Mouse (Mus musculus) cerebellum, adult 18-20 months (tissue): ENCODE measurements at regions not wholly inside any gene's neighbourhood (a gene's known extent, or its start where the extent isn't known, plus 50 kb on each side); places are given as distances from the start of the nearest gene placed in this dataset.

ENCODE experiments used
- DNase-seq, 2 experiments: peaks; one replicate each; pipeline ENCODE4 v3.0.0; 2021

GRCm38 (mm10) chr12:26244701-26245100 is 170.4 kb downstream of the Rnf144a start:
- DNase-seq: no peak

GRCm38 (mm10) chr12:26227557-26228020 is 187.5 kb downstream of the Rnf144a start:
- DNase-seq: no peak

DNA sequence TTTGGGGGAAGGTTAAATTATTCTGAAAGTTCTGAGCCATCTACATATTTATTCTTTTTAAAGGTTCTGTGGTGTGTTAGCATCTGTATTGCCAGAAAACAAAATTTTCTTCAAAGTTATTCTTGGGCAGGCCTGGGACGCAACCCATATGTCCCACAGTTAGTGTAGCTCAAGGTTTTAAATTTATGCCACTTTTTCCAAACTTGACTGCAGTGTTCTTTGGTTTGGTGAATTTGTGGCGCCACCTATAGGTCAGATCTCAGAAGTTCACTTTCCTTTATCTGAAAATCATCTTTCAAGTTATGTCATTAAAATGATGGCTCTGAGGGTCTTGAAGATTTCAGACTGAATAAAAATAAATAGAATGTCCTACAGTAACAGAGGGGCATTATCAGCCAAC is 188.7 kb downstream of the Rnf144a start:
- peak; percentile 41 to 72 for DNase-seq

- DNase-seq: no peak
Measured at GRCm38 (mm10) chr12:26212447-26212846, 202.6 kb downstream of the Rnf144a start.

GRCm38 (mm10) chr12:26211423-26211822 is 203.6 kb downstream of the Rnf144a start:
- DNase-seq: no peak

GRCm38 (mm10) chr12:26206751-26207150 is 208.3 kb downstream of the Rnf144a start:
- peak; percentile 19 to 32 for DNase-seq

GRCm38 (mm10) chr12:26206036-26206435 is 209.0 kb downstream of the Rnf144a start:
- peak; percentile 89 to 95 for DNase-seq

DNA sequence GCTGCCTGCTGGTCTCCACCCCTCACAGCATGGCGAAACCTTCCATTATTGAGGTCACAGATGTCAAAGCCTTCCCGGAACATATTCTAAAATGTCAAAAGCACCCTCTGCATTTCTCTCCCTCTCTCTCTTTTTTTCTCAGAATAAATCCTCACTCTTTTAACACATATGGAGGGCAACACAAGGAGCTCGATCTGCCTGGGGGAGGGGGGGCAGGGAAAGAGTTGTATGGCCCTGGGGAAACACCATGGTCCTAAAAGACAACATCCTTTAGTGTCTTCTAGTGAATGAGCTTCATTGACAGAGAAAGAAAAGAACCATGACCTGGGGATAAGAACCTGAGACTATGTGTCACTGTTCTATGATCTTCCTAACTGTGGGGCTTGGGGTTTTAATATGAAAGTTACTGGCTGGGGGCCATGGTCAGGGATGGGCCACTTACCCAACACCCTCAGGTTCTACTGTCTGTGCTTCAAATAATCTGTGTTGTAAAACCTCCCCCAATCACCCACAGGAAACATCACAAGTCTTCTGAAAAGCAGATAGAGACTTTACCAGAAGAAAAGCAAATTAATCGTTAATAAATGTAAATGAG is 223.0 kb downstream of the Rnf144a start:
- no peak for DNase-seq

- DNase-seq: peak; percentile 81 to 87
Measured at GRCm38 (mm10) chr12:26191268-26191981, 223.6 kb downstream of the Rnf144a start.

DNA sequence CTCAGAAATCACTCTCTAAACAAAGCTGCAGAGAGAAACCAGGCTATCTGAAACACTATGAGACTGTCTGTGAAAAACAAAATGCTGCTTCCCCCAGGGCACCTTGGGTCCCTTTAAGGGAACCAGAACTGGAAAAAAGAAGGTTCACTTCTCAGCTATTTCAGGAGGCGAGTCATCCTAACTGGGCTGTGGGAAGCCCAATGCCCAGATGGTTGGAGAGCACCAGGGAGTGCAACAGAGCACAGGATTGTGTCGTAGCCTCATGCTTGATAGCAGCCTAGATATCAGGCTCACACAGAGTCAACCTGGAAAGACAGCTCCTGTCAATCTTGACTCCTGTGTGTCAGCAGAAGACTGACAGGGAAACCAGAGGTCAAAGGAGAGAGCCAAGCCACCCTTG is 226.1 kb downstream of the Rnf144a start:
- peak; percentile 48 to 62 for DNase-seq

- DNase-seq: no peak
Measured at GRCm38 (mm10) chr12:26187091-26187862, 227.8 kb downstream of the Rnf144a start.

DNA sequence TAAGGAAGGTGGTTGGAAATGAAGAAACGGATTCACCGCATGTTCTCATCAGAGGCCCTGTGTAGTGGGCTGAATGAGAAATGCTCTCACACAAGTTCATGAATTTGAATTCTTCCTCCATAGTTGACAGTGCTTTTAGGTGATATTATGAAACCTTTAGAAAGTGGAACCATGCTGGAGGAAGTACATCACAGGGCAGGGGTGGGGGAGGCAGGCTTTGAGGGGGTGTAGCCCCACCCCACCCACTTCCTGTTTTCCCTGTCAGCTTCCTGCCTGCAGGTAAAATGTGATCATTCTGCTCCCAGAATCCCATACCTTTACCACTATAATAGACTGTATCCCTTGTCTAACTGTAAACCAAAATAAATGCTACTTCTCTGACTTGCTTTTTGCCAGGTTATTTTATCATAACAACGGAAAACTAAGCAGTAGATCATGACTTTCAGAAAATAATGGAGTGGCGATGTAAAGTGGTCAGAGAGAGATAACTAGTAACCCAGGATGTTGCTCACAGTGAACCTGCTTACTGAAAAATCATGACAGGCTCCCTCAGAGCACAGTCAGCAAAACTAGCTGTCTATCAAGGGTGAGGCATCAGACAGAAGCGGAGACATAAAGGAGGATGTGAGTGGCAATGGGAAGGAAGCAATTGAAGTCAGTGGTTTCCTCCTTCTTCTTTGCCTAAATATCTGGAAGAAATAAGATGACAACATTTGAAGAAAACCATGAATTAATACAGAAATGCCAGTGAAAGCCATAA is 230.2 kb downstream of the Rnf144a start:
- no peak for DNase-seq

DNA sequence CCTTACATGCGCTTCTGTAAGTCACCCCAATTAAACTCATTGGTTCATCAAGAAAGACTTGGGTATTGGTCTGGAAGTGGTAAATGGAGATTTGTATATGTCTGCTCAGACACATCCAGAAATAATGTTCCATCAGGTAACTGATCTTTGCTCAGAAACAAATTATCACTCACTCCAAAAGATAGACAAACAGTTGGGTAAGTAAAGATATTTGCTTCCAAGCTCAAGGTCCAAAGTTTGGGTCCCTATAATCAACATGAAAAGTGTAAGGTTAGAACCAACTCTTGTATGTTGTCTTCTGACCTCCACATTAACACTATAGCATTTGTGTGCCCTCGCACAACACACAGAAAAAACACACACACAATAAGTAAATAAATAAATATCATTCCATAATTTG is 232.0 kb downstream of the Rnf144a start:
- DNase-seq: no peak

- DNase-seq: no peak
Measured at GRCm38 (mm10) chr12:26180846-26181245, 234.2 kb downstream of the Rnf144a start.

GRCm38 (mm10) chr12:26176231-26176662 is 238.8 kb downstream of the Rnf144a start:
- DNase-seq: peak; percentile 70 to 72

GRCm38 (mm10) chr12:26163416-26163815 is 251.6 kb downstream of the Rnf144a start:
- peak in 1 of 2 experiments; percentile 17 for DNase-seq

- no peak for DNase-seq
Measured at GRCm38 (mm10) chr12:26160861-26161615, 254.0 kb downstream of the Rnf144a start.

DNA sequence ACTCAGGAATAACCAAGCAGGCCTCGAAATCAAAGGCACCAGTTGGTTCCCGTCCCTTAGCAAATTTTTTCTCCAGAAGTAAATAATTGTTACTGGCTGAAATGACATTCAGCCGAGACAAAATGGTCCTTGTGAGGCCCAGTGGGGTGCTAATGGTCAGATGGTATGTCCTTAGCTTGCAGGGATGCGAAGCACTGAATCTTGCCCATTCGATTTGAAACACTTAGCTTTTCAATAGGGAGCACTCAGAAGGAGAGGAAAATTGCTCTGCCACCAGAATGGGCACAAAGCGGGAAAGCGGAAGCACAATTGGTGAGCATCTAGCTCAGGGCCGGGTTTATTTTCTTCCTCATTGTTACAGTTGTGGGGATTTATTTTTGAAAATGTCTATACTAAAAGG is 262.1 kb downstream of the Rnf144a start:
- DNase-seq: no peak

- DNase-seq: no peak
Measured at GRCm38 (mm10) chr12:26146336-26146735, 268.7 kb downstream of the Rnf144a start.

GRCm38 (mm10) chr12:26145085-26145714 is 269.9 kb downstream of the Rnf144a start:
- peak; percentile 27 to 29 for DNase-seq

- DNase-seq: no peak
Measured at GRCm38 (mm10) chr12:26144616-26145015, 270.4 kb downstream of the Rnf144a start.

DNA sequence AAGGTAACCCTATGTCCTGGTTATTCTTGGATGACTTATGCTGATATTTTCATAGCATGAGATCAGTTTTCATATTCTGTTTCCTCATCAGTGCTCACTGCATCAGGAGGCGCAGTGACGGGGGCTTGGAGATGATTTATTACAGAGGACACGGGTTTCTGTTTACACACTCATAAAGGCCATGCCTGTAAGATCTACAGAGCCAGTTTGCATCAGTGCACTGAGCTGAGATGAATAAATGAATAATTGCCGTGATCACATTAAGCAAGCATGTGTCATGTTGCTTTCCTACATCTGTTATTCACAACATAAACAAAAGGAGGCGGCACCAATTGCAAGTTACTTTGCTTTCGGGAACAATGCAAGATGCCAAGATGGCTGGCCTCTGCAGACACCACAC is 271.6 kb downstream of the Rnf144a start:
- DNase-seq: no peak
